Comparison of ENCODE assay signal across 8 mouse cellular contexts in the genomic region with DNA sequence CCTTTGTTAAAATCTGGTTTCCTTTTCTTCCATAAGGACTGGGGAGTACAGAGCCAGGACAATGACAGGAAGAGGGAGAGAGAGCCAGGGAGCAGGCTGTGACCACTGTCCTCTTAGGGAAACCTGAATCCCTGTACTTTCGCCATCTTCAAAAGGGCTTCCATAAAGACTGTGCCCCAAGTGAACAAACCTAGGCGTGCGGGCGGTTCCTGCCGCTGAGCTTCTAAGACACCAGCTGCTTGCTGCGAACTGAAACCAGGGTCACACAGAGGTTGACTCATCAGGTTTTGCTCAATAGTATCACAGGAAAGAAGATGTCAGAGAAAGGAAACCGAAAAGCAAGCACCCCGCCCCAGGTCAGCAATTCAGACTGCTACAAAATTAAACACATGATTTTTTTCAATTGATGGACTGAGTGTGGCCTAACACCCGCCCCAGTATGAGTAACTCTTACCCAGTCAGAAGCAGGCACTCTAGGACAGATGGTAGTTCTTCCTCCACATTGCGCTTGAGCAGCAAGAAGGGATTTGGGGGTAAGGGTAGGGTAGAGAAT. TPM values are rescaled to one million over a fixed set of nuclear protein-coding genes. Genes with fewer than 3 reads are reported as not detected.
DNase-seq lines count a peak whose midpoint lies in the region; ATAC-seq and TF ChIP-seq lines count a peak whose summit lies in the region.

No protein-coding gene starts in this region.

- WGBS in lung, adult 2 months: 23% methylated on average over 10 of the region's 10 CpGs
- 37% methylated on average over 10 of the region's 10 CpGs for WGBS in heart, adult 2 months
- 79% methylated on average over 10 of the region's 10 CpGs for WGBS in hindbrain, embryonic 14.5 days

- no peaks in the 10 kb centered on the region for H3K4me1 ChIP-seq in lung, adult 2 months (ENCODE audit: control insufficient read depth, insufficient read depth, low read length)
- no peaks in the 10 kb centered on the region; the same call in none of the 2 replicates for H3K4me1 ChIP-seq in heart, adult 2 months (ENCODE audit: control insufficient read depth, insufficient read depth, low read length)
- H3K4me1 ChIP-seq in hindbrain, embryonic 14.5 days (replicated peaks; ENCODE audit: control insufficient read depth, insufficient read depth, low read length): no peaks in the 10 kb centered on the region

- peak; percentile 56; the same call in 1 of the 2 replicates for TF ChIP-seq EP300 in heart, adult 2 months (IDR thresholded peaks at IDR 0.05; ENCODE audit: insufficient read depth, low read depth, low read length)

- H3K4me2 ChIP-seq in hindbrain, embryonic 14.5 days (replicated peaks): no peak overlapping the region

- DNase-seq in lung, adult 18-20 months: peak; percentile 39 to 40
- DNase-seq in lung, adult 2 months: no peak
- DNase-seq in heart, adult 2 months: peak; percentile 41 to 55
- DNase-seq in kidney, postnatal 14 days: peak; percentile 25
- no peak for DNase-seq in left cerebral cortex, adult 11 months (ENCODE audit: low spot score)
- DNase-seq in ovary, postnatal 10 days (ENCODE audit: low spot score): no peak
- DNase-seq in hindbrain, embryonic 14.5 days (ENCODE audit: low spot score): no peak

- no peak for TF ChIP-seq CTCF in lung, adult 2 months (IDR thresholded peaks at IDR 0.05; ENCODE audit: insufficient read depth, low read length)
- no peak for TF ChIP-seq CTCF in heart, adult 2 months (IDR thresholded peaks at IDR 0.05)

- no peak overlapping the region for H3K9ac ChIP-seq in heart, adult 2 months (ENCODE audit: low read depth, low read length)
- H3K9ac ChIP-seq in hindbrain, embryonic 14.5 days: no peak overlapping the region

- peak overlapping the region; percentile 54 for H3K27ac ChIP-seq in heart, adult 2 months
- no peak overlapping the region for H3K27ac ChIP-seq in hindbrain, embryonic 14.5 days

- H3K27me3 ChIP-seq in heart, adult 2 months (ENCODE audit: control insufficient read depth, insufficient read depth, low read length): no peaks in the 10 kb centered on the region
- no peaks in the 10 kb centered on the region for H3K27me3 ChIP-seq in hindbrain, embryonic 14.5 days (ENCODE audit: control insufficient read depth, insufficient read depth, low read length)

- TF ChIP-seq POLR2A in lung, adult 2 months (IDR thresholded peaks at IDR 0.05; ENCODE audit: borderline replicate concordance, extremely low read depth, low read depth, low read length): no peak
- peak; percentile 16; the same call in 1 of the 2 replicates for TF ChIP-seq POLR2A in heart, adult 2 months (IDR thresholded peaks at IDR 0.05; ENCODE audit: insufficient read depth, low read depth, low read length)

- peak; percentile 81 for ATAC-seq in neutrophil, adult 5-6 weeks (ENCODE audit: extremely low read depth, insufficient number of reproducible peaks, low FRiP score, poor library complexity, severe bottlenecking)
- ATAC-seq in hindbrain, embryonic 14.5 days (ENCODE audit: low FRiP score): no peak

- H3K9me3 ChIP-seq in hindbrain, embryonic 14.5 days (ENCODE audit: control insufficient read depth, low read length): no peaks in the 10 kb centered on the region

- H3K4me3 ChIP-seq in lung, adult 2 months (replicated peaks; ENCODE audit: extremely low read depth, low read depth, low read length): no peak overlapping the region
- no peak overlapping the region for H3K4me3 ChIP-seq in heart, adult 2 months
- H3K4me3 ChIP-seq in hindbrain, embryonic 14.5 days (replicated peaks; ENCODE audit: low read length): no peak overlapping the region

- no peaks in the 10 kb centered on the region for H3K36me3 ChIP-seq in heart, adult 2 months (ENCODE audit: control insufficient read depth, insufficient read depth, low read length)
- H3K36me3 ChIP-seq in hindbrain, embryonic 14.5 days (replicated peaks; ENCODE audit: control insufficient read depth, insufficient read depth): no peaks in the 10 kb centered on the region

- H3K79me2 ChIP-seq in heart, adult 2 months (replicated peaks; ENCODE audit: control insufficient read depth, insufficient read depth, low read length): no peaks in the 10 kb centered on the region

- intact Hi-C loops in heart, adult 2 months (cut with DNase I): no loop called here

RNA-seq across cellular contexts. Expression of a gene that starts 13.4 kb away (rescaled TPM):
- polyA plus RNA-seq in lung, adult 2 months (2012; rRNA removed): 0.03 and 0.15 TPM in 2 replicates
- total RNA-seq in heart, adult 2 months (2021): not detected
- 0.08 and 0.09 TPM in 2 replicates for polyA plus RNA-seq in heart, adult 2 months (2012; rRNA removed)
- total RNA-seq in neutrophil, adult 5-6 weeks (2017): 37.2 and 40.6 TPM in 2 replicates
- polyA plus RNA-seq in hindbrain, embryonic 14.5 days (2014; fragmentation: Nextera tagmentation; extraction: Ambion mirVana): not detected in 2 replicates

RNA-seq across cellular contexts. Expression of a gene that starts 36.7 kb away (rescaled TPM):
- polyA plus RNA-seq in lung, adult 2 months (2012; rRNA removed): 26.1 and 26.9 TPM in 2 replicates
- 10 to 100 TPM; 19.1 to 20.3 TPM for total RNA-seq in heart, adult 2 months (2021)
- 12.7 and 23.9 TPM in 2 replicates for polyA plus RNA-seq in heart, adult 2 months (2012; rRNA removed)
- total RNA-seq in neutrophil, adult 5-6 weeks (2017): 70.2 and 73.2 TPM in 2 replicates
- polyA plus RNA-seq in hindbrain, embryonic 14.5 days (2014; fragmentation: Nextera tagmentation; extraction: Ambion mirVana): 14.7 and 17.0 TPM in 2 replicates

RNA-seq across cellular contexts. Expression of a gene that starts 50.9 kb away (rescaled TPM):
- polyA plus RNA-seq in lung, adult 2 months (2012; rRNA removed): 25.9 and 39.0 TPM in 2 replicates
- 10 to 100 TPM; 18.1 to 22.3 TPM for total RNA-seq in heart, adult 2 months (2021)
- 7.1 and 11.3 TPM in 2 replicates for polyA plus RNA-seq in heart, adult 2 months (2012; rRNA removed)
- total RNA-seq in neutrophil, adult 5-6 weeks (2017): 373 and 393 TPM in 2 replicates
- 25.0 and 31.1 TPM in 2 replicates for polyA plus RNA-seq in hindbrain, embryonic 14.5 days (2014; fragmentation: Nextera tagmentation; extraction: Ambion mirVana)

Comparison
In these comparisons a context has a peak if more than half of its experiments do, and no peak if none do; other contexts are left out.
1. DNase-seq: peak in lung, adult 18-20 months (2 of 2), heart, adult 2 months (2 of 2) and kidney, postnatal 14 days (single experiment); none in lung, adult 2 months (single experiment), left cerebral cortex, adult 11 months (single experiment), ovary, postnatal 10 days (single experiment) and hindbrain, embryonic 14.5 days (single experiment).